Mouse (Mus musculus): Measurements from ENCODE around the gene Parp11. TPM values are rescaled to one million over a fixed set of nuclear protein-coding genes. Genes with fewer than 3 reads are reported as not detected.

Gene Parp11
- total RNA-seq (2022) = 1 to 10 TPM; 7.6 to 8.3 (median 8.1) TPM

GRCm38 (mm10) chr6:127446436-127446890, at the start of gene Parp11:
Gene Parp11, plus strand, starts transcription at chr6:127446840.
- DNase-seq (ENCODE audit: low spot score) = peak; percentile 77

- DNase-seq (ENCODE audit: low spot score) = no peak
These were observed 48.6 kb upstream of the Parp11 start for GRCm38 (mm10) chr6:127398073-127398472.

DNA sequence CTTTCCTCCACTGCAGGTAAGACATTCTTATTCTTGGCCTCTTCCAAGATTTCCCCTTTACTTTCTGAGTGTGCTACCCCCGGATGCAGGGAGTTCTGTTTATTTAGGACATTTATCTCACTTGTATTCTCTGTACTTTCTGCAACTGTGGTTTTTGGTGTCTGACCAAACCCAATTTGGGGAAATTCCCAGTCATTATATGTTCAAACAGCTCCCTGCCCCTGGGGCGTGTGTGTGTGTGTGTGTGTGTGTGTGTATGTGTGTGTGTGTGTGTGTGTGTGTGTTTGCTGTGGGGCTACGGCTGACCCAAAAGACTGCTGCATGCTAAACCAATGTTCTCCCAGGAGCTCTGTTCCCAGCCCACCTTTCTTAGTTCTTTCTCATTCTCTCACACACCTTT, 45.2 kb upstream of the Parp11 start:
- DNase-seq (ENCODE audit: low spot score) = no peak

- DNase-seq (ENCODE audit: low spot score) = no peak
These were observed 42.4 kb upstream of the Parp11 start for GRCm38 (mm10) chr6:127404070-127404810.

DNA sequence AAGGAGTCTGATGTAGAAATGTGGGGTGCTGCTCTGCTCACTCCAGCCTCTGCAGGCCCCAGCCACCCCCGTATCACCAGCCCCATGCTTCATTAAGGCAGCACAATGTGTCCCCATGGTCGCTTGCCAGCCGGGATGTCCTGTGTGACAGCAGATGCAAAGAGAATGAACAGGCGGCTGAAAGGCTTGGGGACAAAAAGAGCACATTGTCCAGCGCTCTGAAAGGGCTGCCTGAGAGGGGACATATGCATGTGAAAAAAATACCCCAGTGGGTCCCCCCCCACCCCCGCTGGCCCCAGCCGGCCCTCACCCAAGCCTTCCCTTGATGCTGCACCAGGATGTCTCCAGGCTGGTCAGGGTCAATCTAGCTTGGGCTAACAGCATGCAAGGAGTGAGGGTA, 41.0 kb upstream of the Parp11 start:
- no peak for DNase-seq (ENCODE audit: low spot score)

DNA sequence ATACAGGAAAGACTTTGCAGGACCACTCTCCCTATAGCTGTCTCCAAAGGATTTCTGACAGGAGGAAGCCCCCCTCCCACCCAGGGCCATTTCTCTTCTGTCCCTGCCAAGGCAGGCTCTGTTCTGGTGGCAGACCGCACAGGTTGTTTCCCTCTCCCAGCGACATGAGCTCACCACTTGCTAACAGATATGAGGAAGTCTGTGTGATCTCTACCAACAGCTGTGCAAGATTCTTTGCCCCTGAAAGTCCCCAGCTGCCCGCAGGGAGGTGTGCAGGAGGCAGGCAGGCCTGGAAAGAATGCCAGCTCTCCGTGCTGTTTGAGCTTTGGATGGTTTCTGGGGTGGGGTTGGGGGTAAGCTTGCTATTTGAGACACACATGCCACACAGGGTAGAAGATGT, 38.9 kb upstream of the Parp11 start:
- DNase-seq (ENCODE audit: low spot score) = no peak

- no peak for DNase-seq (ENCODE audit: low spot score)
These were observed 29.0 kb upstream of the Parp11 start for GRCm38 (mm10) chr6:127417525-127418184.

- DNase-seq (ENCODE audit: low spot score) = no peak
These were observed 28.3 kb upstream of the Parp11 start for GRCm38 (mm10) chr6:127418322-127418721.

GRCm38 (mm10) chr6:127420115-127420514, 26.5 kb upstream of the Parp11 start:
- no peak for DNase-seq (ENCODE audit: low spot score)

- DNase-seq (ENCODE audit: low spot score) = no peak
These were observed 21.5 kb upstream of the Parp11 start for GRCm38 (mm10) chr6:127425095-127425494.

- DNase-seq (ENCODE audit: low spot score) = no peak
These were observed 15.9 kb upstream of the Parp11 start for GRCm38 (mm10) chr6:127430716-127431115.

GRCm38 (mm10) chr6:127431196-127431766, 15.4 kb upstream of the Parp11 start:
- DNase-seq (ENCODE audit: low spot score) = no peak

DNA sequence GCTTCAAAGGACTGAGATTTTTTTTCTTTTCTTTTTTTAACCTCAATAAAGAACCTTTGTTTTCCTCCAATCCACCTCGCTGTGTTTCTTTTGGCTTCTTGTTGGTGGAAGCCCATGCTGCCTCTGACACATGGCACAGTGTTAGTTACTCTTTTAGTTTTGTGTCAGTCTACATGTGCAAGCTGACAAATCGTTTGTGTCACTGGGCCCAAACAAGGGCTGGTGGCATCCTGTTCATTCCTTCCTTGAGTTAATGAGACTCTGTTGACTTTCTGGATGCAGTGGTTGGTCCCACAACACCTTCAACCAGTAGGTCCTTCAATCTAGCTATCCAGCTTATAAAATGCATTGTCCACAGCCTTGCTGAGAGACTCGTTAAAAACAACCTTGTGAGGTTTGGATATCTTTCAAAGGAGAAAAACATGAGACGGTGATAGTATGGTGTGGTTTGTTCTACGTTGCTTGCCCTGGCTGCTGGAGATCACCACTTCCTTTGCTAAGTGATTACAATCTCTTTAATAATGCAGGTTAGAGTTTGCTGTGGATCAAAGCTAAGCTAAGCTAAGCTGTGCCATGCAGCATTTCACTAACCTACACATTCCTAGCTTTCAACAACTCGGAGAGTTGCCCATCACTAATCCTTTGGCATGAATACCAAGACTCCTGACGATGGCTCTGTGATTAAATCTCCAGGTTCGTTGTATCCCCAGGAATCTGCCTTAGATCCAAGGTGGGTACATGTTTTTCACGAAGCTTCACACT, 12.6 kb upstream of the Parp11 start:
- DNase-seq (ENCODE audit: low spot score) = no peak

DNA sequence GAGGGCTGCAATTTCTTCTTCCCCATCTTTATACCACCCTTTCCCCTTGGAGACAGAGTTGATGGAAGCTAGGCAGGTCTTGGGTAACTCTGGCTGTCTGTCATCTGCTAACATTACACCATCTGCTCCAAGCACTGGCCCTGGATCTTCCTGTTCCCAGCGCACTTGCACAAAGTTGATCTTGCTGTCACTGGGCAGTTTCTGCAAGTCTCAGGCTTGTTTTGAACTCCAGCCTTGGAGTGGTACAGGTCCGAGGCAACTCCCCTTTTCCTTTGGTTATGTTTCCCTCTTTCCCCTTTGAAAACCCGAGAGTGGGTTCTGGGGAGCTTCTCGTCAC, 12.0 kb upstream of the Parp11 start:
- no peak for DNase-seq (ENCODE audit: low spot score)

DNA sequence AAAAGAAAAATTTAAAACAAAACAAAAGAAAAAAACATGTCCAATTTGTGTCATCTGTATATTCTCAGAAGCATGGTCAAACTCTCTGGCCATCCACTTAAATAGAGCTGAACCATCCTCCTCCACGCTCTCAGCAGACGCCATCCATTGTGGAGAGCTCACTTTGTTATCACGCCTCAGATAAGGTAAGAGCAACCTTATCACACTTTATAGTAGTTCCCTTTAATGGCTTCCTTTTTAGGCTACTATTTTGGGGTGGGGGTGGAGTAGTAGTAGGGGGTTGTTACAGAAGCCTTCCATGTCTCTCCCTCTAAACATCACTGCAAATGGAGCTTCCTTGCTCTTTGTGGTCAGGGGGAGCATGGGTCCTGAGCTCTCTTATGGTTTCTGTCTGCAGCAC, 7.6 kb upstream of the Parp11 start:
- DNase-seq (ENCODE audit: low spot score) = no peak

DNA sequence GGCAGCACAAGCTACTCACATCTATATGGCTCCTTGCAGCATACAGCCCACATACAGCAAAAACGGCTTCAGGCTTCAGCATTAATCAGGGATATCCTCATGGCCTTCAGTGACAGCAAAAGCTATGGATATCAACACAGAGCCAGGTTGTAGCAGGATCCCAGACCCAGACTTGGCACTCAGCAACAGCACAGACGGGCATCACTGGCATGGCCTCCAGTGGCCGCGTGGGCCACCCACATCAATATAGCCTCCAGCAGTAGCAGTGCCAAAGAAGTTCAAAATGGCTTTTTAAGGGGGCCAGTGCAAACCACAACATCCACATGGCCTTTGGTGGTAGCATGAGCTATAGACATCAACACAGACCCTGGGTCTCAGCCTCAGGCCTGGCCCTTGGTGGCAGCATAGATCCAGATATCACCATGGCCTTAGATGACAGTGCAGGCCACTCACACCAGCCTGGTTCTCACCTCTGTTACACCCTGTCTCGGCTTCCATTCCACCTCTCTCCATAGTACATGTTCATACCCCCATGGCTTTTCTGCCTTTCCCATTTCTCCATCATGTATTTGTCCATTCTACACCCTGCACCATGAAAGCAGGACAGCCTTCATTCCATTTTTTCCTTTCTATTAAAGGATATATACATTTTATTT, 7.0 kb upstream of the Parp11 start:
- no peak for DNase-seq (ENCODE audit: low spot score)

DNA sequence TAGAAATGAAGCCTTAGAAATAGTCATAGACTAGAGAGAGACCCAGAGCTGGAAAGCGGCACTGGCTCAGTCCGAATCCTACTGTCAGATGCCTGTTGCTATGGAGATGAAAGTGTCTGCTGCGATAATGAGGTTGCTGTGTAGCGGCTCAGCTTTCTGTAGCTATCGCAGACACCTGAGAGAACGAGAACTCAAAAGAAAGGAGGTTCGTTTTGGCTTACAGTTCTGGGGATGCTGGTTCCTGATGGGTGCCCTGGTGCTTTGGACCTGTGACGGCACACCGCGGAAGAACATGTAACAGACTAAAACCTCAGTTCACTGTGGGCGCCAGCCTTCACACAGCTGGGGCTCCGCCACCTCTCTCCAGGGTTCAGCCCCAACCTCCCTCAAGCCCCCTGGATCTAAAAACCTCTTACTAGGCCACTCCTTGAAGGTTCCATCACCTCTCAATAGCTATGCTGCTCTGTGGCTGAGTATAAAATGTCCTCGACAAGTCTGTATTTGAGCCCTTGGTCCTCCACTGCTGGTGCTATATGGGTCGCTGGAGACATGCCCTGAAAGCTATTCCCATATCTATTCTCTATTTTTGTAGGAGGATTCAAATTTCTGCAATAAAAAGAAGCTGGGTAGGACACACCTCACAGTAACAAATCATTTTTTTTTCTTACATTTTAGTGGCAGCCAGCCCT, 6.1 kb upstream of the Parp11 start:
- no peak for DNase-seq (ENCODE audit: low spot score)

GRCm38 (mm10) chr6:127442584-127442983, 4.1 kb upstream of the Parp11 start:
- DNase-seq (ENCODE audit: low spot score) = no peak

DNA sequence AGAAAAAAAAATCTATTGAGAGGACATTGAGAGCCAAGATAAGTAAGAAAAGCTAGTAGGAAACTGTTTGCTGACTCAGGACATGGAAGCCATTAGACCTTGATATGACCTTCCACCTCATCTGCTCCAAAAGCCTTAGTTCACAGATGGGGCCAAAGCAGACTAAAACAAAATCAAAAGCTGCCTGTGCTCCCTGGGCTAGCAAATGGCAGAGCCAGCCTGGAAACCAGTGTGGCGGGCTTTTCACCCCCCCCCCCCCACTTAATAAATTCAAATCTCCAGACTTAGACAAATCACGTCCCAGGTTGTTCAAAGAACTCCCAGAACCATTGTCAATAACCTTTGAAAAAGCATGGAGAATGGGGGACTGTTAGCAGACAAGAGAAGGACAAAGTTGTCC, 2.7 kb upstream of the Parp11 start:
- no peak for DNase-seq (ENCODE audit: low spot score)

DNA sequence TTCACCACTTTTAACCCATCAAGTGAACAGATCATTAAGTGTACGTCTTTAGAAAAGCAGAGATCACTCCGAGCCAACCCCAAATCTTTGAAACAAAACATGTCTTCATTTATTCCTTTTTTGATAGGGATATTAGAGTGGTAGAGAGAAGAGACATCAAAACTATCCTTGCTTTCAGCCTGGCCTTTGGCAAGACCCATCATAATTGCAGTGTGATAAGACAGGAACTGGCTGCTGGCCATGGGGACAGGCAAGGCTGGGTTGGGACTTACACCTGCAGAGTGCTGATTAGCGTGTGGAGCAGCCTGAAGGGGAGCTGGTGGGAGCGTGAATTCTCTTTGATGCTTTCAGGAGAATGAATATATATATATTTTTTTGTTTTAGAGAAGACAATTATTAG, 2.2 kb upstream of the Parp11 start:
- DNase-seq (ENCODE audit: low spot score) = no peak

Measured in heart, adult 8-10 months (tissue).